Mouse (Mus musculus): ENCODE measurements at regions not wholly inside any gene's neighbourhood (a gene's known extent, or its start where the extent isn't known, plus 50 kb on each side); places are given as distances from the start of the nearest gene placed in this dataset.

DNA sequence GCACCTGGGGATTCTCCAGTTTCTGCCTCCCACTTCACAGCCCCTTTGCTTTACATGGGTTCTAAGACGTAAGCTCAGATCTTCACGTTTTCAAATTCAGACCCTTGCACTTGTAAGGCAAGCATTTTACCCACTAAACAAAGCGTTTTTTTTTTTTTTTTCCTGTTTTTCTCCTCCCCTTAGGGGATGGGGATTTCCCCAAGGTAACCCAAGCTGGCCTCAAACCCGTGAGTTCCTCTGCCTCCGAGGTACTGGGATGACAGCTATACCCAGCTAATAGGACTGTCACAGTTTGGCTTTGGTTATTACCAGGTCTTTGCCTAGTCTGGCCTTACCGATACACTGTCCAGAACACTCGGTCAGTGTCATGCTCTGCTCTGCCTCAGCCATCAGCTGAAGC is 103.5 kb upstream of the Jarid2 start:
- TF ChIP-seq TAL1 (IDR thresholded peaks at IDR 0.05; ENCODE audit: low read length): no peak
- no peak for TF ChIP-seq GATA1 (IDR thresholded peaks at IDR 0.05; ENCODE audit: low read length)

All from erythroblast, embryonic 14.5 days (primary cell).